Mouse (Mus musculus) heart, postnatal 0 days (tissue): ENCODE results near the gene Hsf2bp.

Source experiments
- CTCF ChIP-seq: IDR thresholded peaks from 2 replicates; pipeline ENCODE4 v1.5.1; 2016; ENCODE audit warnings: antibody characterized with exemption, control low read depth, low read depth
- EP300 ChIP-seq: IDR thresholded peaks from 2 replicates; pipeline ENCODE4 v1.6.1; 2016; ENCODE audit warnings: antibody characterized with exemption, low read depth

- no peak for TF ChIP-seq CTCF
- no peak for TF ChIP-seq EP300
Observed at GRCm38 (mm10) chr17:31954551-31955140, 81.5 kb downstream of the Hsf2bp start.
